Mouse (Mus musculus) thymus, postnatal 4 days (tissue): Measurements from ENCODE around the gene Mad1l1.

Experiments used
- DNase-seq: peaks from one replicate; pipeline ENCODE4 v3.0.0; 2021

Mad1l1 gene

DNA sequence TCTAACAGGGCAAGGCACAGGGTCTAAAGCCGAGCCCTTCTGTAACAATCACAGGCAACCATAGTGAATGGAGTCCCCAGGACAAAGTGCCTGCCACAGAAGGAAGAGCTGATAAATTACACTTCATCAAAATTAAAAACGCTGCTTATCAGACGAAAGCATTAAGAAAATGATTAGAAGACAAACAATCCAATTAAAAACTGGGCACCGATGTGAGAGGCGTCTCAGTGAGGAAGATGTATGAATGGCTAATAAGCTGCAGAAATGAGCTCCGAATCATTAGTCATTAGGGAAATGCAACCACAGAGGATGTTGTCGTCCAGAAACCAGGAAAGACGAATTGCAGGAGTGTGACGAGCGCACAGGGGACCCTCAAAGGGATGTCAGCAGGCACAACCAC, 240.3 kb downstream of the Mad1l1 start:
- DNase-seq: no peak

DNA sequence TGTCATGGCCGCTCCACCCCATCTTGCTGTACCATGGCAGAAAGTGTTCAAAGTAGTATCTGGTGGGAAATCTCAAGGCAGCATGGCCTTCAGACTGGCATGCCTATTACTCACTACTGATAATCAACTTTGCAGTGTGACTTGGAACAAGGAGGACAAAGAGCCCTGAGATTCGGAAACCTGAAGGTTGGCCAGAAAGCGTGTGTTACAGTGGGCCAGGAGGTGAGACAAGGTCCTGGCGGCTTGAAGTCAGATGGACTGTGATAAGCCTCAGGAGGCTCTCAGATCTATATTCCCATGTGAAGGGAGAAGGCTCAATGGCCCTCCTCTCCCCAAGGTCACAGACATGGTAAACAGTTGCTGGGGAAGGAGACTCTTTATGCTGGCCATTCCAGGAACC, 241.8 kb downstream of the Mad1l1 start:
- no peak for DNase-seq

DNA sequence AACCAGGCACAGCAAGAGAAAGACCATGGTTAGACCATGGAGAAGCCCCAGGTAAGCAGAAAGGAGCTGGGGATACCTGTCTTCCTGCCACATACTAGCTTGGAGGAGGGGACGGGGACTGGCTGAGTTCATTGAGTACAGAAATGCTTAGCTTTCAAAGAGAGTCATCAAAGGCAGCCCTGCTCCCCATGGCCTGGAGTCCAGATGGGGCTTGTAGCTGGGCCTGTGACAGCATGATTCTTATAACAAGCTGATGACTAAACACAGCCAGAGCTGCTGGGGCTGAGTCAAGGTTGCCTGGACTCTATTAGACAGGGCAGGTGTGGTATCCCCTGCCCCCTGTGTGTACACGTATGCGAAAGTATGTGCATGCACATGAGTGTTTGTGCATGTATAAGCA, 242.9 kb downstream of the Mad1l1 start:
- no peak for DNase-seq

DNA sequence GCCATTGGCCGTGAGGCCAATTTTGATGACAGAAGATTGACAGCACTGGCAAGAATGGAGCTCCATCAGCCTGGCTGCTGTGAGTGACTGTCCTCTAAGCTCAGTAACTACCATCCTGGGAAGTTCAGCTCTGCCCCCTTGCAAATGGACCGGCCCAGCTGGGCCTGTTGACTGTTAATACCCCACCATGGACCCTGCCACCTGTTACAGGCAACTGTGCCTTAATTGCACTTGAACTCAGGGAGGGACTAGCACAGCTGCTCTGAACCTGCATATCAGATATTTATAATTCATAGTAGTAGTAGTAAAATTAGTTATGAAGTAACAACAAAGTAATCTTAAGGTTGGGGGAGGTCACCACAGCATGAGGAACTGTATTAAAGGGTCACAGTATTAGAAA, 244.9 kb downstream of the Mad1l1 start:
- no peak for DNase-seq

DNA sequence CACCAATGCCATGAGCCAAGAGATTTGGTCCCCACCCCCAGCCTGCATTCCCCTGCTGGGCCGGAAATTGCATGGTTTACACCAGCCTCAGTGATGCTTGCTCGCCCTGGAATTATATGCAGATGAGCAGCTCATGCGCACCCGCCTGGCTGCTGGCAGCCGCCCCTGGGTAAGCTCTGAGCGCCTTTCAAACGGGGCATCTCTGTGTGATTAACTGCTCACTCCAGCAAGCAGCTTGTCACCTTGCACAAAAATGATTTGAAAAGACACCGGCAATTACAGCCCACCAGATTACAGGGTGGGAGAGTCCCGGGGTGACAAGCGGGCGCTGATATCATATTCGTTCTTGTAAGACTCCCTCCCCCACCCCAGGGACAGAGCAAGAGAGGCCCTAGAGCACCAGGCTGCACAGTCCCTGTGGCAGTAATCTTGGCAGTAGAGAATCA, 247.7 kb downstream of the Mad1l1 start:
- DNase-seq: no peak

DNA sequence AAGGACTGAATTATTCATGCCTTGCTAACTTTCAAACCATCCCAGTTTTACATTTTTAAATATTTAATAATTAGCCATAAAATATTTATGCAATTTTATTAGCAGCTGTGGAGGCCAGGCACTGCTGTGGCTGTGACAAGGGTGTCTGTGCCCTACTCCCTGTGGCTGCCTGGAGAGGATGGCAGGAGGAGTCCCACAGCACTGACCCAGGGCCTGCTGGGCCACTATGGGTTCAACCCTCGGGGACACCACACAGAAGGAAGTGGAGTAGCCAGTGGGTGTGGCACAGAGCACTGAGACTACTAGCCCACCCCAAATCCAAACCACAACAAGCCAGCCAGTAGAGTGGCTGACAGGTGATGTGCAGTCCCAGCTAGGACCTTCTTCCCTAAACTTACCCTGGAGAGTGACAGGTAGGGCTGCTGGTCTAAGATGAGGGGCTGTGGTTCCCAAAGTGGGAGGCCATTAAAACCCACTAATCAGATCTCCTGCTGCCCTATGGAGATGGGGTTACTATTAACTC, 248.1 kb downstream of the Mad1l1 start:
- no peak for DNase-seq

DNA sequence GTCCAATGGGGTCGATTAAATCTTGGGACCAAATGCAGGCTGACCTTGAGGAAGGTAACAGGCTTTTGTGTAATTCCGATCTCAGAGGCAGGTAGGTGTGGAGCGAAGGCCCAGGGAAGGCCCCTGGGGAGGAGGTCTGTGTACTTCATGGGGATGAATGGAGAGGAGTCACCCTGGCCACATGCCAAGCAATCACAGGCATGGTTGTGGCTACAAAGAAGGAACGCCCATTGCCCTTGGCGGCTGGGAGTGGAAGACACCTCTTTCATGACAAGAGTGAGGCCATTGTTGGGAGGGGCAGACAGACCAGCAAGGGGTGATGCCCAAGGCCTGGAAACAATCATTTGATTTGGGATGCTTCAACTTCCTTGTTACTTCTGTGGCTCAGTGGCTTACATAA, 252.8 kb downstream of the Mad1l1 start:
- DNase-seq: no peak

DNA sequence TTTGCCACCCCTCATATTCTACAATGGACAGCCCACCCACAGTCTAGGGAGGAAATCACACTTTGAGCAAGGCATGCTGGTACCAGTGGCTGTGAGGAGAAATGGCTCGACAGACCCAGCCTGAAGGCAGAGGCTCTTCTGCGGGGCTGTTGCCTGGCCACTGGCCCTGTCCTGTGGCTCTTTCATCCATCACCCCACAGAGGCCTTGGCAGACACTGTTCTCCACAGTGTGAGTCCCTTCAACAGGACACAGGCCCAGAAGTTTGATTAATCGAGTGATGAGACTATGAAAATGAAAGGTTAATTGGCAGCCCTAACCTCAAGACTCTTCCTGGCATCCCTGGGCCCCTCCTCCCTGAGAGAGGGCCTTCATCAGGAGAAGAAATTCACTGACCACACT, 253.3 kb downstream of the Mad1l1 start:
- no peak for DNase-seq

DNA sequence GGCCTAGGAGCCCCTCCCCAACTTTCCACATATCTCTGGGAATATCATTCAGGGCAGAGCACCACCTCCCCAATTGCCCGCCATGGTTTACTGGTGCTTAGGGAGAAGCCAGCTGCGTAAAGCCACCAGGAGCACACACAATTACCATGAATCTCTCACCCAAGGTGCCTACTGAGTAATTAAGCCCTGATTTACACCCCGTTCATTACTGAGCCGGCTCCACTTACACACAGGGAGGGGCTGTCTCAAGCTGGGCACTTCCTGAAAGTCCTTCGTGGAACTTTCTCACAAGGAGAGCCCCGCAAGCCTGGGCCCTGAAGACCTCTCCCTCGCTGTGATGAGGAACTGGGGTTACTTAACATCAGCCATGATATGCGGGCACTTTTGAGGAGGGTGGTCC, 254.6 kb downstream of the Mad1l1 start:
- DNase-seq: no peak

DNA sequence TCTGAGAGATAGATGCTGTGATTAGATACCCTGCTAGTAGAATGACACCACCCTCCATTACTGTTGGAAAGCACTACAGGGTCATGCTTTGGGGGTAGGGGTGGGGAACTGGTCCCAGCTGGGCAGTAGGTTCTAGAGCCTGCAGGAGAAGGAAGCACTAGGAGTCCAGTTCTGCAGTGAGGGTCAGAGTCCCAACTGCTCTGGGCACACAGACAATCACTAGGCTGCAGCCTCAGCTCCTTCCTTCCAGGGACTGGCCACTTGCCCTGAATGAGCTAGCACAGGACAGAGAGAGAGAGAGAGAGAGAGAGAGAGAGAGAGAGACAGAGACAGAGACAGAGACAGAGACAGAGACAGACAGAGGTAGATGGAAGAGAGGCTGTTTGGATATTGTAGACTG, 255.1 kb downstream of the Mad1l1 start:
- no peak for DNase-seq

DNA sequence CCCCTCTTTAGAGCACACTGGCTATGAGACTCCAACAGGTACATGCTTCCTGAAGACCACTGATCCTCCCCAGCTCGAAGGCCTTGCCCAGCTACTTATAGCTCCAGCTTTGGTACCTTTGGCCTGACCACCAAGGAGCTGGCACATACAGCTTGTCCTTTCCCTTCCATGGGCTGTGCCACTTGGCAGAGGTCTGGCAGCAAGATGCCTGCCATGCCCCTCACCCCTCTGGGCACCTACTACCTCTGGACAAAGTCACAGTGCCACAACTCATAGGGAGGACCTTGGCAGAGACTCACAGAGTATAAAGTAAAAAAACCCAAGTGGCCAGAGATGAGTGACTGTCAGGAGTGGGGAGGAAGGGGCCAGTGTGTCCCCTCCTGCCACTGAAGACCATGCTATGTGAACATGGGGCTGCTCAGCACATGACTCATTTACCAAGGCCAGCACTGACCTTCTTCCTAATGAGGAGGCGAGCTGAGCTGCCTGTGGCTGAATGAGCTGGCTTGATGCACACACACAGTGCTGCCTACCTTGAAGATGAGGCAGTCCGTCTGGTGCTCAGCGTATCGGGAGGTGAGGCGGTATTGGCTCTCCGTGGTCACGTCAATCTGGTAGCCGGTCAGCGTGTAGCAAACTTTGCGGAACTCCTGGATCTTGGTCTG, 255.9 kb downstream of the Mad1l1 start:
- no peak for DNase-seq

DNA sequence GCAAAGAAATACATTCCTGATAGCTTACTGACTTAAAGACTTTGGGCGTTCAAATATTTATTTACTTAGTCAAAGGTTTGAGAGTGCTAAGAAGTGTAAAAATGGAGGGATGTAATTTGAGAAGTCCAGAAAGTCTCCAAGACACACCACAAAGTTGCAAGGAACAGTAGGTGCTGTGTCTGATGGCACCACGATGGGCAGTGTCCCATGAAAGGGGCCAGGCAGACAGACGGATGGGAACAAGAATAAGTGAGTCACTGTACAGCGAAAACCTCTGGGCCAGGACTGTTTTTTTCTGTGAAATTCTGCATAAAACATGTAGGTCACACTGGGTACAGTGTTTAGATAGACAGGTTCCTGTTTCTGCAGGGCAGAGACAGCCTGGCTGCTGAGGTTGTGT, 256.8 kb downstream of the Mad1l1 start:
- DNase-seq: no peak

DNA sequence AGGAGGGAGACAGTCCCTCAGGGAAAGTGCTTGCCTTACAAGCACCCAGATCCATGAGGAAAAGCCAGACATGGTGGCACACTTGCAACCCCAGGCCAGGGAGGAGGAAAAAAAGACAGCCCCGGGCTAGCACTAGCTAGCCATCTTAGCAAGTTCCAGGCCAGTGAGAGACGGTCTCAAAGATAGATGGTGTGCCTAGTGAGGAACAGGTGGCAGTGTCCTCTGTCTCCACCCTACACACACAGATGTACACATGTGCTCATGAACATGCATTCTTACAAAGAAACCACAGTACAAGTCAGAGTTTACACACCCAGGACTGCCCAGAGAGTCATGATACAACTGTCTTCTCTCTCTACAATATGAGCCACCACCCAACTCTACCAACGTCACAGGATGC, 258.5 kb downstream of the Mad1l1 start:
- no peak for DNase-seq

DNA sequence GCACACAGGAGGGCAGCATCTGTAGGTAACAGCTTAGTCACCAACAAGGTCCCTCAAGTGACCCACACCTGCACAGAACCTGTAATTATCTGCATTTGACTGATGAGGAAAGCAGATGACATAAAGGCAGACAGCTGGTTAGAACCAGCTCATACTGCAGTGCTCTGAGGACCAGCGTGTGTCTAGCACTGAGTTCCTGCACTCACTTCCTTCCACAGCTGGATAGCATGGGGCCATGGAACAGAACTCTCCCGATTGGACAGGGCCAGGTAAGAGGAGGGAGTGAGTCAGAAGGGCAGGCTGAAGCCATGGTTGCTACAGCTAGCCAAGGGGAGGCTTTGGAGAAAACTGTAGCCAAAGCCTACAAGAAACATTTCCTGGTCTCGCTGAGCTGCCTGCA, 259.0 kb downstream of the Mad1l1 start:
- DNase-seq: no peak

DNA sequence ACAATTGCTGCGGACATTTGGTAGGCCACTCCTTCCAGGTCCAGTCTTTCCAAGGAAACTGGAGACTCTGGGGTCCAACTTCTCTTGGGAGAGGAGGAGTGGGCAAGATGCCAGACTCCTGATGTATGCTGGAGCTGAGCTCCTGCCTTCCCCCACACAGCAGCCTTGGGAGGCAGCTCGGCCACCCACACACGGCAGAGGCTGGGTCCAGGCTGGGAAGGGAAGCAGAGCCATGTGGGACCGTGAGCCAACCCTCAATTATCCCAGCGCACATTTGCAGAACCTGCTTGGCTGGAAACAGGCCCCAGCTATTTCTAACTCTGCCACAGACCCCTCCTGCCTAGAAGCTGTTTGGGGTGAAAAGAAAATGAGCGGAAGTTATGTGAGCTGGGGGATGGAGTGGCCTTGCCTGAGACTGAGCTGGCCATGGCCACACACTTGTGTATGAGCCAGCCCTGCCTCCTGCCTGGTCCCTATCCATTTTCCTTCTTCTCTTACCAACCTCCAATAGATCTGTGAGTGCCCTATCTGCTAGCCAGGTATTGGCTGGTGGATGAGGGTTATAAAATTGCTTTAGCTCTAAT, 260.0 kb downstream of the Mad1l1 start:
- no peak for DNase-seq

DNA sequence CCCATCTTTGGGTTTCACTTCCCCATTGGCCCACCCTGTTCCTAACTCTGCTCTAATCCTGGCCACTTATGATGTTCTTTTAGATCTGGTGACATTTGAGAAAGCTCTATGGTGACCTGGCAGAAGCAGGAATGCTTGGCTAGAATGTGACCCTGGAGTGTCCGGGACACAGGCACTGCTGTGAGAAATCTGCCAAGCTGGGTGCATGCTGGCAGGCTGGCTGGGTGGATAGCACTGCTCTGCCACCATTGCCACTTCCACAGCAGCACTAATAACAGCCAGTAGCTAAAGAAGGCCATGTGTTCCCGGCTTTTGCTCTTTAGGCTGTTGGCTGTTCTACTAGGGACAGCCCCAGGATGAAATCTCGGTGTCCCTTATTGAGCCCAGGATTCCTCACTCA, 265.1 kb downstream of the Mad1l1 start:
- no peak for DNase-seq

DNA sequence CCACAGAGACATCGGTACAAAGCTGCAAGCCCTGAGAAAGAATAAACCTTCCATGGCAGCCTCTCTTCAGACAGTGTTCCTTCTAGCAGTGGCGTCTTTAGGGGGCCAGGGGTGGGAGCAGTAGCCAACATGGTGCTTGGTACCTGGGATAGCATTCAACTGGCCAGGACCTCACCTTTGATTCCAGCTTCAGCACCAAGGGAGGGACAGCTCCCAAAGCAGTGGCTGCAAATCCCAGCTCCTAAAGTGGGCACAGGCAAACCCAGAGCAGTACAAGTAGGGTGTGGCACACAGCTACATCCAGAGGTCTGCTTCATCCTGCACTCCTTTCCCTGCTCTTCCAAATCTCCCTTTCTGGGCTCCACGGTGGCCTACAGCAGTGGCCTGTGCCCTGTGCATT, 265.9 kb downstream of the Mad1l1 start:
- DNase-seq: no peak

DNA sequence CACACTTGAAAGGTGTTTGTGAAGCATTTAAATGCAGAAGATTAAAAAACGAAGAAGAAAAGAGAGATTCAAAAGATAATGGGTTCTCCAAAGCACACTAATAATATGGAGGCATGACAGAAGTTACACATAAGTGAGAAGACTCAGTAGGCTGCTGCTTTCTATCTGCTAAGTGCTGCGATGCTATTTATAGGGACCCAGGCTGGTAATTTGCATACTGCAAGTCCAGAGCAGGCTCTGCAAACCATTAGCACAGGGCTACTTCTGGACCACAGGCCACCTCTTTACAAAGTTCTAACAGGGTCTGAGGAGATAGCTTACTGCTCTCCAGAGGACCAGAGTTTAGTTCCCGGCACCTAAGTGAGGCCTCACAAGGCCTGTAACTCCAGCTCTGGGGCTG, 267.7 kb downstream of the Mad1l1 start:
- DNase-seq: no peak

DNA sequence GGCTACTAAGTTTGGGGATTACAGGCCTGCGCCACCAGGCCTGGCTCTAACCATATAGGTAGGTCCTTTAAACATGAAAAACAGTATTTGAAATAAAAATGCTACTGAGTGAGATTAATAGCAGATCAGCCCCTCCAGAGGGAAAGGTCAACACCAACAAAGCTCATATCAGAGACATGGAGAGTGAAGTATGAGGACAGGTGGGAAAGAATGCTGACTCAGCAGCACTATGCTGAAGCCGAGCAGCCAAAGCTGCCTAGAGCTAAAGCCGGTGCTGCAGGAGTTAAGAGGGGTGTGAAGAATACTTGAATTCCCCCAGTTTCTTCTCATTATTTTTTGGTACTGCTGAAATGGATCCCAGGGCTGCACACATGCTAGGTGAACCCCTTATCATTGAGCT, 268.9 kb downstream of the Mad1l1 start:
- no peak for DNase-seq

DNA sequence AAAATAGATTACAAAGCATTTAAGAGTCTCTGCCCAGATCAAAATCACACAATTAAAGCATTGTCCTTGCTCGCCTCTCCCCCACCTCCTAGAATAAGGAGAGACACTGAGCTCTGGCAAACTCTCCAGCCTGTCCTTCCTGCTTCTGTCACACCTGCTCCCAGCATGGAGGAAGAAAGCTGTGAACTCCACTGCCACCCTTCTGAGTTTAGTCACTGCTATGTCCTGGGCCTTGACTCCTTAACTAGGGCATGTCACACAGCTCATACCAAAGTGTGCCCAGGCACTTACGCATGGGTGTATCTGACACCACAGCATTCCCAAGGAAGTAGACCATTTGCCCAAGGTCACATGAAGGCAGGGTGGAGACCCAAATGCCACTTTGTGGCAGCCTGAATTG, 275.9 kb downstream of the Mad1l1 start:
- no peak for DNase-seq

DNA sequence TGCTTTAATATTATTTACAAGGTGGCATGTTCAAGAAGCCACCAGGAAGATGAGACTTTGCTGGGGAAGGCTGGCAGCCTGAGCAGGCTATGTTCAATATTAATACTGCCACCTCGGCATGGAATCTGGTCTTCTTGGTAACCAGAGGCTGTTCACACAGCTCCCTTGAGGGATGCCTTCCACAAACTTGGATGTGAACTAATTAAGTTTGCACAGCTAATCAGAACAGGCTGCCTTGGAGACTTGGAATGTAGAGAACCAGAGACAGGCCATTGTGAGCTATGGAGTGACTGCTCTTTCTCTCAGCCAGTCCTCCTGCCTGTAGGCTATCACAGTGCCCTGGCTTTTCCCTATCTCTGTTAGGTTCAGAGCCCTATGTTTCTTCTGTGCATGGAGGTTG, 278.4 kb downstream of the Mad1l1 start:
- no peak for DNase-seq

DNA sequence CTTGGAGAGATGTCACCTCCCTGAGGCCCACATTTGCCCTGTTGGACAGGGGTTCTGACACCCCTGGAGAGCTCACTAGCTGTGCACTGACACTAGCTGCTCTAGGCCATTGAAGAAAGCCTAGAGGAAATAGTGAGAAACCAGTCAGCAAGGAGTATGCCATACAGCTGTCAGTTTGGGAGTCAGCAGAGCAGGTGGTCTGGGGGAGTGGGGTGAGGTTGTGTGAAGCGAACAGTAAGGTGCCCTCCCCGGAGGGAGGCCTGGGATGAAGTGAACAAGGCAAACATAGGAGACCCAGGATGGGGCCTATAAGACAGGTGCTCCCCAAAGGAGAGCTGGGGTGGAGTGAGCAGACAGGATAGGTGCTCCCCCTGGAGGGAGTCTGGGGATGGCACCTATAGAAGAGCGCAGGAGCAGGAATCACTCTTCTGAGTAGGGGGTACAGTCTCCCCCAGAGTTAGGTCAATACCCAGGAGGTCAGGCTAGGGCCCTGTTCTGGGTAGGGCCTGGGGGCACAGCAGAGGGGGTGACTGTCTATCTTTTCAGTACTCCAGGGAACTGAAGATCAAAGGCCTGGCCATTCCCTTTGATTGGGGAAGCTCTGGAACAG, 279.2 kb downstream of the Mad1l1 start:
- peak; percentile 56 for DNase-seq

DNA sequence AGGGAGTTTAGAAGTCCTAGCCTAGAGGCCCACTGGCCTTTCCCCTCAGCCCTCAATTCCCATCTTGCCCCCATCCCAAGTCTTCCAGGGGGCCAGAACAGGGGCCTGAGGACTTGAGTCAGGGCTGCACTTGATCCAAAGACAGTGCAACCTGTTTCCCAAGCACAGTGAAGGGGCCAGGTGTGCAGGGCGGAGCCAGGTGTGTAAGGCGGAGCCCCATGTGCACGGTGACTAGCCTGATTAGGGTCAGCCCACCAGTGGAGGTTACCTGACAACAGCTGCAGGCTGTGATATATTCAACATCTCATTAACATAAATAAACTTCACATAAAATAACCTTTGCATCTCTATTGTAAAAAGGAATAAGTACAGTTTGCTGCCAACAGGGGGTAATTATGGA, 280.3 kb downstream of the Mad1l1 start:
- no peak for DNase-seq

DNA sequence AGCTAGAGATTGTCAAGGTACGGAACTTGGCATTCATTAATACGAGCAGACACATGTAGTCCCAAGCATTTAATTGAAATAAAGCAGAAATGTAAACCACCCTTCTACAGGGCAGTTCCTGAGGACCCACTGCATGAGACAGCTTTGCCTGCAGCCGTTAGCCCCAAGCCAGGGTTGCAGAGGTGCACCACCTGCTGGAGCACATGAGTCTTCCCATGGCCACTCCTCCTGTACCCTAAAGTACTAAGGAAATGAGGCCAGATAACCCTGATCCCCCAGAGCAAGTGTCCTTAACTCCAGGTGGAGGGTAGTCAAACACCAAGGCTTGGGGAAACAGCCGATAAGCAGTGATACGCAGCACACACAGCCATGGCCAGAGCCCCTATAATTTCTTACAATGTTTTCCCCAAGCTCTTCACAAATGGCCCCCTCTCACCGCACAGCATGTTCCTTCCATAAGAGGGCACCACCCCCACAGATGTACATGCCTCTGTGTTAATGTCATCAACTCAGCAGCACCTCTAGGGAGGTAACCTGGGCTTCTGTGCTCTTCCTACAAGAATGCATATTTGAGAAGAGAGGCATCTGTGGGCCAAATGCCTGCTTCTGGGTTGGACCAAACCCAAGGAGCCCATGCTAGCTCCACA, 283.6 kb downstream of the Mad1l1 start:
- DNase-seq: peak; percentile 59
